Mouse (Mus musculus) hindbrain, embryonic 13.5 days (tissue): ENCODE data around the gene Kif24. TPM values are rescaled to one million over a fixed set of nuclear protein-coding genes. Genes with fewer than 3 reads are reported as not detected.
A peak's percentile ranks its signal among the peaks of the same experiment; 100 is the strongest.

Experiments
- ATAC-seq: fragments of 200-750 bp; cut with Nextera tagmentation; 2 replicates; pipeline ENCODE4 v1.8.0; 2017; ENCODE audit warnings: moderate TSS enrichment; ENCODE audit not compliant: low FRiP score
- H3K27ac ChIP-seq: fragments of 300-500 bp; sonication (generic); 2 replicates; pipeline ENCODE4 v1.5.1; 2015; ENCODE audit warnings: inconsistent platforms, mild to moderate bottlenecking, moderate library complexity
- H3K27me3 ChIP-seq: fragments of 300-500 bp; sonication (generic); 2 replicates; pipeline ENCODE4 v1.6.1; 2015; ENCODE audit warnings: mild to moderate bottlenecking, inconsistent platforms
- H3K36me3 ChIP-seq: fragments of 300-500 bp; sonication (generic); 2 replicates; pipeline ENCODE4 v1.6.1; 2015; ENCODE audit warnings: mild to moderate bottlenecking, inconsistent platforms
- H3K4me1 ChIP-seq: fragments of 300-500 bp; sonication (generic); replicated peaks from 2 replicates; pipeline ENCODE4 v1.6.1; 2015; ENCODE audit warnings: inconsistent platforms
- H3K4me2 ChIP-seq: fragments of 300-500 bp; sonication (generic); 2 replicates; pipeline ENCODE4 v1.6.1; 2015; ENCODE audit warnings: inconsistent platforms, mild to moderate bottlenecking, moderate library complexity
- H3K4me3 ChIP-seq: fragments of 300-500 bp; sonication (generic); 2 replicates; pipeline ENCODE4 v1.5.1; 2015; ENCODE audit warnings: mild to moderate bottlenecking, inconsistent platforms
- H3K9ac ChIP-seq: fragments of 300-500 bp; sonication (generic); 2 replicates; pipeline ENCODE4 v1.6.1; 2015; ENCODE audit warnings: mild to moderate bottlenecking, inconsistent platforms
- H3K9me3 ChIP-seq: fragments of 300-500 bp; sonication (generic); 2 replicates; pipeline ENCODE4 v1.6.1; 2016; ENCODE audit warnings: inconsistent platforms
- WGBS: fragments of 180-500 bp; shearing (Covaris S2); methylation state at CpG from one replicate; pipeline ENCODE4 v1.1.7; 2015; 5-methylcytosine and 5-hydroxymethylcytosine counted together
- polyA plus RNA-seq: library from polyadenylated mRNA; unstranded; fragments of >200 nt; fragmentation: Nextera tagmentation; extraction: Ambion mirVana; gene quantifications from 2 replicates; pipeline ENCODE4 v1.2.1, GENCODE M21; 2015

The Kif24 gene
- polyA plus RNA-seq, 1 experiment from 2014 or later: 4.6 TPM

GRCm38 (mm10) chr4:41500787-41501186, 36.1 kb upstream of the Kif24 start:
- ATAC-seq: no peak
- Histone ChIP-seq H3K9me3 (no peaks in the 10 kb centered on the region), H3K27me3 (peaks cover 69% of the 10 kb centered on the region), H3K27ac (no peak overlapping the region), H3K4me1 (peaks cover 53% of the 10 kb centered on the region), H3K4me3 (no peak overlapping the region), H3K4me2 (no peak overlapping the region), H3K36me3 (no peaks in the 10 kb centered on the region; the same call in 1 of the 2 replicates), H3K9ac (no peak overlapping the region)
- WGBS: 69% methylated on average over 4 of the region's 4 CpGs

GRCm38 (mm10) chr4:41499619-41500018, 34.9 kb upstream of the Kif24 start:
- Histone ChIP-seq H3K27me3 (peaks cover 77% of the 10 kb centered on the region), H3K4me3 (peak overlapping the region; percentile 37; the same call in 1 of the 2 replicates), H3K27ac (no peak overlapping the region), H3K4me1 (peaks cover 53% of the 10 kb centered on the region), H3K4me2 (peak overlapping the region; percentile 61; the same call in 1 of the 2 replicates), H3K9ac (0 out of 2 replicates have a peak overlapping the region, but pooled peaks have one; percentile 62), H3K9me3 (no peaks in the 10 kb centered on the region), H3K36me3 (peaks cover 3% of the 10 kb centered on the region)
- no peak for ATAC-seq
- 60% methylated on average over 8 of the region's 8 CpGs for WGBS

GRCm38 (mm10) chr4:41498921-41499391, 34.3 kb upstream of the Kif24 start:
- no peak for ATAC-seq
- H3K9ac ChIP-seq: peak overlapping the region; percentile 62
- H3K4me2 ChIP-seq: peak overlapping the region; percentile 61
- H3K4me3 ChIP-seq: peak overlapping the region; percentile 37
- H3K27ac ChIP-seq: no peak overlapping the region
- H3K4me1 ChIP-seq: peaks cover 53% of the 10 kb centered on the region
- peaks cover 77% of the 10 kb centered on the region for H3K27me3 ChIP-seq
- H3K9me3 ChIP-seq: no peaks in the 10 kb centered on the region
- 4% methylated on average over 43 of the region's 43 CpGs for WGBS
- H3K36me3 ChIP-seq: peaks cover 3% of the 10 kb centered on the region

- Histone ChIP-seq H3K9ac (peak overlapping the region; percentile 62), H3K27me3 (peaks cover 80% of the 10 kb centered on the region), H3K4me2 (peak overlapping the region; percentile 61), H3K4me1 (peaks cover 53% of the 10 kb centered on the region), H3K9me3 (no peaks in the 10 kb centered on the region), H3K36me3 (peaks cover 3% of the 10 kb centered on the region), H3K4me3 (peak overlapping the region; percentile 37), H3K27ac (no peak overlapping the region)
- WGBS: 12% methylated on average over 72 of the region's 72 CpGs
- no peak for ATAC-seq
Observed at GRCm38 (mm10) chr4:41497995-41498845, 33.5 kb upstream of the Kif24 start.

- peak; percentile 23; the same call in 1 of the 2 replicates for ATAC-seq
- Histone ChIP-seq H3K4me2 (peak overlapping the region; percentile 61), H3K36me3 (peaks cover 3% of the 10 kb centered on the region), H3K27ac (no peak overlapping the region), H3K9ac (peak overlapping the region; percentile 62), H3K4me3 (peak overlapping the region; percentile 37), H3K4me1 (peaks cover 48% of the 10 kb centered on the region), H3K9me3 (no peaks in the 10 kb centered on the region), H3K27me3 (peaks cover 79% of the 10 kb centered on the region)
- 4% methylated on average over 34 of the region's 34 CpGs for WGBS
Observed at GRCm38 (mm10) chr4:41497579-41497978, 32.9 kb upstream of the Kif24 start.

- H3K4me3 ChIP-seq: peak overlapping the region; percentile 37; the same call in 1 of the 2 replicates
Observed at GRCm38 (mm10) chr4:41497046-41497445, 32.4 kb upstream of the Kif24 start.

GRCm38 (mm10) chr4:41495850-41496249, 31.2 kb upstream of the Kif24 start:
- H3K9ac ChIP-seq: no peak overlapping the region
- no peak overlapping the region for H3K27ac ChIP-seq
- H3K4me1 ChIP-seq: peaks cover 34% of the 10 kb centered on the region
- H3K36me3 ChIP-seq: peaks cover 3% of the 10 kb centered on the region
- H3K9me3 ChIP-seq: no peaks in the 10 kb centered on the region
- H3K27me3 ChIP-seq: peaks cover 62% of the 10 kb centered on the region
- no peak overlapping the region for H3K4me3 ChIP-seq
- no peak for ATAC-seq
- 85% methylated on average over 11 of the region's 11 CpGs for WGBS
- H3K4me2 ChIP-seq: no peak overlapping the region

More at GRCm38 (mm10) chr4:41497046-41497445, 32.4 kb upstream of the Kif24 start:
- H3K36me3 ChIP-seq: peaks cover 3% of the 10 kb centered on the region
- WGBS: 50% methylated on average over 5 of the region's 5 CpGs
- H3K4me2 ChIP-seq: peak overlapping the region; percentile 61
- H3K9me3 ChIP-seq: no peaks in the 10 kb centered on the region
- peaks cover 42% of the 10 kb centered on the region for H3K4me1 ChIP-seq
- no peak overlapping the region for H3K27ac ChIP-seq
- peaks cover 74% of the 10 kb centered on the region for H3K27me3 ChIP-seq
- peak overlapping the region; percentile 62; the same call in 1 of the 2 replicates for H3K9ac ChIP-seq
- ATAC-seq: no peak

GRCm38 (mm10) chr4:41495076-41495475, 30.4 kb upstream of the Kif24 start:
- no peak for ATAC-seq
- no peaks in the 10 kb centered on the region for H3K9me3 ChIP-seq
- peaks cover 3% of the 10 kb centered on the region for H3K36me3 ChIP-seq
- peaks cover 34% of the 10 kb centered on the region for H3K4me1 ChIP-seq
- no peak overlapping the region for H3K9ac ChIP-seq
- H3K27me3 ChIP-seq: peaks cover 54% of the 10 kb centered on the region
- WGBS: 77% methylated on average over 4 of the region's 4 CpGs
- no peak overlapping the region for H3K4me2 ChIP-seq
- H3K27ac ChIP-seq: no peak overlapping the region
- no peak overlapping the region for H3K4me3 ChIP-seq

GRCm38 (mm10) chr4:41494378-41494777, 29.7 kb upstream of the Kif24 start:
- H3K36me3 ChIP-seq: peaks cover 3% of the 10 kb centered on the region

GRCm38 (mm10) chr4:41493464-41494116, 28.9 kb upstream of the Kif24 start:
- Histone ChIP-seq H3K4me3 (no peak overlapping the region), H3K9ac (no peak overlapping the region), H3K4me1 (peaks cover 21% of the 10 kb centered on the region), H3K27ac (no peak overlapping the region), H3K4me2 (no peak overlapping the region), H3K36me3 (peaks cover 3% of the 10 kb centered on the region), H3K27me3 (peaks cover 40% of the 10 kb centered on the region), H3K9me3 (no peaks in the 10 kb centered on the region)
- ATAC-seq: no peak
- 74% methylated on average over 3 of the region's 3 CpGs for WGBS

More at GRCm38 (mm10) chr4:41494378-41494777, 29.7 kb upstream of the Kif24 start:
- H3K9ac ChIP-seq: no peak overlapping the region
- H3K4me2 ChIP-seq: no peak overlapping the region
- peaks cover 48% of the 10 kb centered on the region for H3K27me3 ChIP-seq
- H3K9me3 ChIP-seq: no peaks in the 10 kb centered on the region
- no peak overlapping the region for H3K27ac ChIP-seq
- H3K4me1 ChIP-seq: peaks cover 29% of the 10 kb centered on the region
- H3K4me3 ChIP-seq: no peak overlapping the region
- ATAC-seq: no peak
- 26% methylated on average over 3 of the region's 3 CpGs for WGBS

GRCm38 (mm10) chr4:41492951-41493350, 28.3 kb upstream of the Kif24 start:
- Histone ChIP-seq H3K27me3 (peaks cover 33% of the 10 kb centered on the region), H3K9ac (no peak overlapping the region), H3K4me2 (no peak overlapping the region), H3K9me3 (no peaks in the 10 kb centered on the region), H3K4me1 (peaks cover 15% of the 10 kb centered on the region), H3K4me3 (no peak overlapping the region), H3K36me3 (peaks cover 3% of the 10 kb centered on the region), H3K27ac (no peak overlapping the region)
- ATAC-seq: no peak
- 84% methylated on average over 7 of the region's 7 CpGs for WGBS

GRCm38 (mm10) chr4:41481601-41482017, 16.9 kb upstream of the Kif24 start:
- ATAC-seq: no peak
- Histone ChIP-seq H3K9me3 (no peaks in the 10 kb centered on the region), H3K4me3 (no peak overlapping the region), H3K27ac (no peak overlapping the region), H3K27me3 (no peaks in the 10 kb centered on the region), H3K9ac (no peak overlapping the region), H3K36me3 (peaks cover 45% of the 10 kb centered on the region), H3K4me2 (no peak overlapping the region), H3K4me1 (0 out of 2 replicates have a peak, but pooled peaks cover 3% of the 10 kb centered on the region)
- WGBS: 61% methylated on average over 6 of the region's 6 CpGs
